Mouse (Mus musculus) embryo, embryonic 11.5 days (tissue): ENCODE measurements around the gene D230025D16Rik.
"Not testable (repeated sequence)": the region's sequence is repeated elsewhere in the genome, so short reads cannot be mapped to it uniquely, and the experiment has no call there.

ENCODE experiments used
- DNase-seq: peaks from one replicate; pipeline ENCODE4 v3.0.0-alpha.2; 2012; ENCODE audit warnings: low read depth, low spot score

Gene D230025D16Rik

GRCm38 (mm10) chr8:105224413-105225271 is at the start of gene D230025D16Rik:
D230025D16Rik (plus strand) TSS chr8:105225145.
- peak; percentile 95 for DNase-seq

- DNase-seq, result not testable (repeated sequence)
These were observed 49.7 kb upstream of the D230025D16Rik start for GRCm38 (mm10) chr8:105175287-105175686.

- no peak for DNase-seq
These were observed 46.6 kb upstream of the D230025D16Rik start for GRCm38 (mm10) chr8:105178211-105178800.

GRCm38 (mm10) chr8:105182201-105182600 is 42.7 kb upstream of the D230025D16Rik start:
- DNase-seq, result no peak

GRCm38 (mm10) chr8:105186467-105187005 is 38.4 kb upstream of the D230025D16Rik start:
- no peak for DNase-seq

GRCm38 (mm10) chr8:105192182-105192581 is 32.8 kb upstream of the D230025D16Rik start:
- no peak for DNase-seq

GRCm38 (mm10) chr8:105205748-105206147 is 19.2 kb upstream of the D230025D16Rik start:
- no peak for DNase-seq

- DNase-seq, result no peak
These were observed 18.1 kb upstream of the D230025D16Rik start for GRCm38 (mm10) chr8:105206766-105207275.

- DNase-seq, result no peak
These were observed 17.2 kb upstream of the D230025D16Rik start for GRCm38 (mm10) chr8:105207675-105208273.

- no peak for DNase-seq
These were observed 15.5 kb upstream of the D230025D16Rik start for GRCm38 (mm10) chr8:105209153-105210110.

- DNase-seq, result no peak
These were observed 10.8 kb upstream of the D230025D16Rik start for GRCm38 (mm10) chr8:105214104-105214503.

GRCm38 (mm10) chr8:105217926-105218522 is 6.9 kb upstream of the D230025D16Rik start:
- DNase-seq, result peak; percentile 36

GRCm38 (mm10) chr8:105223850-105224249 is 1.1 kb upstream of the D230025D16Rik start:
- no peak for DNase-seq

- no peak for DNase-seq
These were observed 288 bp downstream of the D230025D16Rik start for GRCm38 (mm10) chr8:105225272-105225593.

- DNase-seq, result no peak
These were observed 972 bp downstream of the D230025D16Rik start for GRCm38 (mm10) chr8:105225917-105226316.

- DNase-seq, result no peak
These were observed 6.8 kb downstream of the D230025D16Rik start for GRCm38 (mm10) chr8:105231503-105232320.

GRCm38 (mm10) chr8:105232321-105232693 is 7.4 kb downstream of the D230025D16Rik start:
- DNase-seq, result not testable (repeated sequence)

GRCm38 (mm10) chr8:105233126-105233935 is 8.4 kb downstream of the D230025D16Rik start:
- DNase-seq, result no peak

- no peak for DNase-seq
These were observed 10.3 kb downstream of the D230025D16Rik start for GRCm38 (mm10) chr8:105235206-105235605.
